Mouse (Mus musculus) heart, adult 2 months (tissue): ENCODE data around the gene Ptma.

ENCODE experiments used
- EP300 ChIP-seq: fragments of 200-500 bp; IDR thresholded peaks from 2 replicates; pipeline ENCODE4 v1.6.1; 2011; ENCODE audit warnings: low read depth, low read length, control low read depth; ENCODE audit not compliant: insufficient read depth
- POLR2A ChIP-seq: fragments of 200-500 bp; IDR thresholded peaks from 2 replicates; pipeline ENCODE4 v1.6.1; 2011; ENCODE audit warnings: mild to moderate bottlenecking, low read depth, low read length, control low read depth; ENCODE audit not compliant: insufficient read depth

GRCm38 (mm10) chr1:86506420-86506819 lies 20.1 kb upstream of the Ptma start:
- TF ChIP-seq EP300 (no peak), POLR2A (no peak)
